Mouse (Mus musculus): ENCODE results near the gene Ice1. TPM values are rescaled to one million over a fixed set of nuclear protein-coding genes. Genes with fewer than 3 reads are reported as not detected.
A peak's percentile ranks its signal among the peaks of the same experiment; 100 is the strongest.

Ice1 gene
- polyA plus RNA-seq, 1 experiment from 2014 or later = 12.3 TPM

DNA sequence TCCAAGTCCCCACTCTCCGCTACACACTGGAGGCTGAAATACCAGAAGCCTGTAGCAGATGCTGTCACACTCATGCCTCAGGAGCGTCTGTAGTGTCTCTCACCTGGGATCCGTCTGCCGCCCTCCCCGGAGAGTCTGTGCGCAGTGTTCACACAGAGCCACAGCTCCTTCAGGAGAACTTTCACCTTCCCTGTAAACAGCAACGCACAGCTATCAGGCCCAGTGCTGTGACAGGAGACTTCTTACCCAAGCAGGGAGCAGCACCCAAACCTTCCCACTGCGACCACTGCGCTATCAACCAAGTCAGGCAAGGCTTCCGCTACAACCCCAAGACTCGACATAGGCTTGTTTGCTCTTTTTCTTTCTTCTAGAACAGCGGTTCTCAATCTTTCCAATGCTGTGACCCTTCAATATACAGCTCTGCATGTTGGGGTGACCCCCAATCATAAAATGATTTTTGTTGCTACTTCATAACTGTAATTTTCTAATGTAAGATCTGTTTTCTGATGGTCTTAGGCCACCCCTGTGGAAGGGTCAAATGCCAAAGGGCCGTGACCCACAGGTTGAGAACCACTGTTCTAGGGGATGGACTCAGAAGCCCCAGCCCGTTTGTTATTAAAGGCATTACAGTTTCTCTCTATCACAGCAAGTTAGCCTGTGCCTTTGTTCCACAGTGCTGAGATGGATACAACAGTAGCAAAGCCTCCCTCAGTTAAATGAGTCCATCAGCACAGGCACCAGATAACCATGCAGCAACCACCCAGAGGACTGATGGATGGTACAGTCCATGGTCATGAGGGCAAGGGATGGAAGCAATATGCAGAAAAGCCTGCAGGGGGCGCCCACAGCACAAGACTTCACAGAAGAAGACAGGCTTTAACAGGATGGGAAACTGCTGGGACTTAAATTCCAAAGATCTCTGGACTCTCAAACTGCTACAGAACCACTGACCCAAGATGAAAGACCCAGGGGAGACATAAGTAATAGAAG is 26.7 kb downstream of the Ice1 start:
- WGBS = 86% methylated on average over 15 of the region's 15 CpGs
- peaks cover 33% of the 10 kb centered on the region for H3K36me3 ChIP-seq (ENCODE audit: insufficient read depth, low read length)
- no peaks in the 10 kb centered on the region for H3K27me3 ChIP-seq (replicated peaks; ENCODE audit: insufficient read depth, low read length)
- no peak overlapping the region for H3K4me2 ChIP-seq (replicated peaks; ENCODE audit: low read depth, low read length)
- DNase-seq (ENCODE audit: low spot score) = peak; percentile 76
- no peak overlapping the region for H3K4me3 ChIP-seq (ENCODE audit: low read depth, low read length)
- H3K4me1 ChIP-seq (ENCODE audit: insufficient read depth, low read depth, low read length) = no peaks in the 10 kb centered on the region
- peak; percentile 60 for ATAC-seq
- H3K27ac ChIP-seq (ENCODE audit: low read length) = no peak overlapping the region
- no peaks in the 10 kb centered on the region for H3K9me3 ChIP-seq (ENCODE audit: low read length)
- TF ChIP-seq CTCF (IDR thresholded peaks at IDR 0.05) (peak; percentile 87), EP300 (IDR thresholded peaks at IDR 0.05) (no peak)
- no peak overlapping the region for H3K9ac ChIP-seq (replicated peaks; ENCODE audit: low read depth)

DNA sequence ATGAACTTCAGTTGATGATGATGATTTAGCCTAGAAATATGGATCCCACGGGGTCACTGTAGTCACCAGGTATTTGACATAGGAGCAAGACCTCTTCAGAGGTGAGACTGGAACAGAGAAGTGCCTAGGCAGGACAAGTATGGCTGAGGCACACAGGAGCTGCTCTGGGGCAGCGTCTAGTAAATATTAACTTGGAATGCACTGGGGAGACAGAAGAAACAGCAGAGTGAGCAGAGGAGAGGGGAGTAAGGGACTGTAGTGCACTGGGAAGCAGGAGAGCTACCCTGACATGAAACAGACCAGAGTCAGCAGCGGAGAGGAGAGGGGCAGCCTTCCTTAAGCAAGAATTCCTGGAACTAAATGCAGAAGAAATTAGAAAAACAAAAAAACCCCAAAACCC is 27.8 kb downstream of the Ice1 start:
- no peak for ATAC-seq
- 84% methylated on average over 3 of the region's 3 CpGs for WGBS
- no peaks in the 10 kb centered on the region for H3K4me1 ChIP-seq (ENCODE audit: insufficient read depth, low read depth, low read length)
- no peak for DNase-seq (ENCODE audit: low spot score)
- peaks cover 40% of the 10 kb centered on the region for H3K36me3 ChIP-seq (ENCODE audit: insufficient read depth, low read length)
- no peak overlapping the region for H3K9ac ChIP-seq (replicated peaks; ENCODE audit: low read depth)
- no peak overlapping the region for H3K4me3 ChIP-seq (ENCODE audit: low read depth, low read length)
- H3K27ac ChIP-seq (ENCODE audit: low read length) = no peak overlapping the region
- TF ChIP-seq CTCF (IDR thresholded peaks at IDR 0.05) (no peak), EP300 (IDR thresholded peaks at IDR 0.05) (no peak)
- H3K4me2 ChIP-seq (replicated peaks; ENCODE audit: low read depth, low read length) = no peak overlapping the region
- H3K9me3 ChIP-seq (ENCODE audit: low read length) = no peaks in the 10 kb centered on the region
- H3K27me3 ChIP-seq (replicated peaks; ENCODE audit: insufficient read depth, low read length) = no peaks in the 10 kb centered on the region

DNA sequence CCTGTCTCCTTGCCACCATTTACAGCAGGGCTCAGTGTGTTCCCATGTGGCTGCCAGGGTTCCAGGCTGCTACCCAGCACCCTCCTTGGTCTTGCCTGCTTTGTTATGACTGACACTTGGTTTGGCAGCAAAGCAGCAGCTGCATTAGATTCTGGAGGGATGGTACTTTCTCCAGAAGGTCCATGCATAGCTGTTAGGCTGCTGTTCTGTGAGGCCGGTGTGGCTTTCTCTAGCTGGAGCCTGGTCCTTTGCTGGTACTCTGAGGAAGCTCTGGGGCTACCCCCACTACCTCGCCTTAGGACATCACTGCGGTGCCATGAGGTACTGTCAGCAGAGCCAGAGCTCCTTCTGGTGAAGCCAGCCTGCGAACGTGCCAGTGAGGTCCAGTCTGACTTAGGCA is 32.1 kb downstream of the Ice1 start:
- no peaks in the 10 kb centered on the region for H3K9me3 ChIP-seq (ENCODE audit: low read length)
- H3K27ac ChIP-seq (ENCODE audit: low read length) = no peak overlapping the region
- no peak for TF ChIP-seq CTCF (IDR thresholded peaks at IDR 0.05)
- H3K9ac ChIP-seq (replicated peaks; ENCODE audit: low read depth) = no peak overlapping the region
- H3K4me3 ChIP-seq (ENCODE audit: low read depth, low read length) = no peak overlapping the region
- ATAC-seq = no peak
- 92% methylated on average over 5 of the region's 5 CpGs for WGBS
- H3K36me3 ChIP-seq (ENCODE audit: insufficient read depth, low read length) = peaks cover 66% of the 10 kb centered on the region
- no peak for DNase-seq (ENCODE audit: low spot score)
- no peaks in the 10 kb centered on the region for H3K4me1 ChIP-seq (ENCODE audit: insufficient read depth, low read depth, low read length)
- no peaks in the 10 kb centered on the region for H3K27me3 ChIP-seq (replicated peaks; ENCODE audit: insufficient read depth, low read length)
- no peak overlapping the region for H3K4me2 ChIP-seq (replicated peaks; ENCODE audit: low read depth, low read length)

DNA sequence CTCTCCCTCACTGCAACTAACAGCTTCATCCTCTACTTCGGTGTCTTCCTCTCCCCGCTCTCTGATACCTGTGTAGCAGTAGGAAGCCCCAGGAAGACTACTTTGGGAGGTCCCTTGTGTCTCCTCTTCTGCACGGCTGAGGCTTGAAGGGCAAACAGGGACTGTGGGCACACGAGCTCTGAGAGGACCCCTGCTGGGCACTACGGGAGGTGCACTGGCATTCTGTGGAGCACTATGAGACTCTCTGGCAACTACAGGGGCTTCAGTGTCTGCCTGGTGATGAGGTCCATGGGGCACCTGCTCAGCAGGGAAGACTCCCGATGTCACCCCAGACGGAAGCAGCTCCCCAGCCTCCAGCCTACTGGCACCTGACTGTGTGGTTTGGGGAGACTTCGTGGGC is 32.7 kb downstream of the Ice1 start:
- no peaks in the 10 kb centered on the region for H3K9me3 ChIP-seq (ENCODE audit: low read length)
- TF ChIP-seq EP300 (IDR thresholded peaks at IDR 0.05) (no peak), CTCF (IDR thresholded peaks at IDR 0.05) (peak; percentile 50)
- ATAC-seq (no peak), DNase-seq (ENCODE audit: low spot score) (peak; percentile 7)
- no peaks in the 10 kb centered on the region for H3K4me1 ChIP-seq (ENCODE audit: insufficient read depth, low read depth, low read length)
- no peak overlapping the region for H3K27ac ChIP-seq (ENCODE audit: low read length)
- H3K4me3 ChIP-seq (ENCODE audit: low read depth, low read length) = no peak overlapping the region
- H3K36me3 ChIP-seq (ENCODE audit: insufficient read depth, low read length) = peaks cover 65% of the 10 kb centered on the region
- 86% methylated on average over 8 of the region's 8 CpGs for WGBS
- no peak overlapping the region for H3K4me2 ChIP-seq (replicated peaks; ENCODE audit: low read depth, low read length)
- no peak overlapping the region for H3K9ac ChIP-seq (replicated peaks; ENCODE audit: low read depth)
- H3K27me3 ChIP-seq (replicated peaks; ENCODE audit: insufficient read depth, low read length) = no peaks in the 10 kb centered on the region

DNA sequence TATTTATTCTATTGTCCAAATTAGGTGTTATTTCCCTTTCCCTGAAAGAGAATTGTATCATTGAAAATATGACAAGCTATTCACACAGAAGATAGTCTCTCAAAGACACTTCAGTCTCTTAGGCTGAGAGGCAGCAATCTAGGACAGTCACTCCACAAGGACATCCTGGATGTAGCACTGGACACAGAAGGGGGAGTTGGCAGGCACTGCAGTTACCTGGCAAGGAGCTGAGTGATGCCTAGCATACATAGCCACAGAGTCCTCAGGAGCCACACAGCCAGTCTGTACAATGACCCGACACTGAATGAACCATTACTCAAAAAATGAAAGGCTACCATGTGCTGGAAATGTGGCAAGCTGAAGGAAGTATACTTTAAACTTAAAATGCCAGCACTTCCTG is 35.9 kb downstream of the Ice1 start:
- DNase-seq (ENCODE audit: low spot score) (no peak), ATAC-seq (no peak)
- no peak overlapping the region for H3K4me3 ChIP-seq (ENCODE audit: low read depth, low read length)
- TF ChIP-seq EP300 (IDR thresholded peaks at IDR 0.05) (no peak), CTCF (IDR thresholded peaks at IDR 0.05) (no peak)
- H3K27me3 ChIP-seq (replicated peaks; ENCODE audit: insufficient read depth, low read length) = no peaks in the 10 kb centered on the region
- 76% methylated on average over 1 of the region's 1 CpGs for WGBS
- H3K4me2 ChIP-seq (replicated peaks; ENCODE audit: low read depth, low read length) = no peak overlapping the region
- no peaks in the 10 kb centered on the region for H3K9me3 ChIP-seq (ENCODE audit: low read length)
- H3K9ac ChIP-seq (replicated peaks; ENCODE audit: low read depth) = no peak overlapping the region
- H3K4me1 ChIP-seq (ENCODE audit: insufficient read depth, low read depth, low read length) = no peaks in the 10 kb centered on the region
- H3K27ac ChIP-seq (ENCODE audit: low read length) = no peak overlapping the region
- H3K36me3 ChIP-seq (ENCODE audit: insufficient read depth, low read length) = peaks cover 48% of the 10 kb centered on the region

DNA sequence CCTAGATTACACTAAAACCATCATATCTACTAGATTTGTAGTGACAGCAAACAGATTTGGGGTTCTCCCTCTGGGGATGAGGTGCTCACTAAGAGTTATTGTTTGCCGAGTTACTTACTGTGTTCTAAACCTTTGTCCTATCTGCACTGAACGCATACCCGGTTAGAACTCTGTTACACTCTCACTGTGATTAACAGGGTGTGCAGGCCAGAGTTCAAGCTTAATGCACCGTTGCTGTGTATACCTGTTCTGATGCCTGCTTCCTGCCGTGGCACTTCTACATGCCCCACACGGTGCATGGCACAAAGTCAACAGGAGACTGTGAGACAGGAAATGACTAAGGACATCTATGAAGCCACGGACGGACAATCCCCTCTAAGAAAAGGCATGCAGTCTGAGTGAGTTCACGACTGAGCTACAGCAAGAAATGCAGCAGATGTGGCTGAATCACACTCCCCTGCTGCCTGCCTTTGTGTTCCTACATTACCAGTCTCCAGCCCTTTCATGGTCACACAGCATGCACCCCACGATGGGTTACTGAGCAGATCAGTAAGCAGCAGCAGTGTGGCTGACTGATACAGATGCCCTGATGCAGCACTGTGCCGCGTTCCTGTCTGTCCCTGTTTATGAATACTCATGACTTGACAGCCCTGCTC is 37.3 kb downstream of the Ice1 start:
- Histone ChIP-seq H3K4me2 (replicated peaks; ENCODE audit: low read depth, low read length) (no peak overlapping the region), H3K27me3 (replicated peaks; ENCODE audit: insufficient read depth, low read length) (no peaks in the 10 kb centered on the region), H3K27ac (ENCODE audit: low read length) (no peak overlapping the region), H3K9ac (replicated peaks; ENCODE audit: low read depth) (no peak overlapping the region), H3K36me3 (ENCODE audit: insufficient read depth, low read length) (peaks cover 55% of the 10 kb centered on the region), H3K9me3 (ENCODE audit: low read length) (no peaks in the 10 kb centered on the region), H3K4me3 (ENCODE audit: low read depth, low read length) (no peak overlapping the region), H3K4me1 (ENCODE audit: insufficient read depth, low read depth, low read length) (no peaks in the 10 kb centered on the region)
- 74% methylated on average over 12 of the region's 12 CpGs for WGBS
- no peak for DNase-seq (ENCODE audit: low spot score)
- TF ChIP-seq EP300 (IDR thresholded peaks at IDR 0.05) = no peak
- no peak for TF ChIP-seq CTCF (IDR thresholded peaks at IDR 0.05)
- no peak for ATAC-seq
